Comparison of ENCODE assay signal across 9 mouse cellular contexts in genomic region chr4:100527554-100528001, GRCm38 (mm10). TPM values are rescaled to one million over a fixed set of nuclear protein-coding genes. Genes with fewer than 3 reads are reported as not detected.
DNase-seq lines count a peak whose midpoint lies in the region; ATAC-seq lines count a peak whose summit lies in the region.
"Had no signal": no experiment of that assay in that cellular context is flagged by ENCODE, and none has a peak within 500 bp of the region (broad histone marks: within the 10 kb centered on the region; RNA-seq: fewer than 3 reads in every experiment).

No protein-coding gene starts in this region.

- no peaks in the 10 kb centered on the region for H3K27me3 ChIP-seq in heart, embryonic 12.5 days (replicated peaks)
- no peaks in the 10 kb centered on the region for H3K27me3 ChIP-seq in stomach, embryonic 15.5 days (replicated peaks)

- H3K4me3 ChIP-seq in heart, embryonic 12.5 days, result peak overlapping the region; percentile 34
- H3K4me3 ChIP-seq in stomach, embryonic 15.5 days (replicated peaks), result peak overlapping the region; percentile 34
- H3K4me3 ChIP-seq: erythroblast, embryonic 14.5 days had no signal

- ATAC-seq in frontal cortex, adult (ENCODE audit: low TSS enrichment), result 0 out of 2 replicates have a peak, but pooled peaks have one; percentile 41
- ATAC-seq in heart, embryonic 12.5 days (ENCODE audit: insufficient number of reproducible peaks, low FRiP score), result peak; percentile 78; the same call in 1 of the 2 replicates
- ATAC-seq in stomach, embryonic 15.5 days (ENCODE audit: insufficient read depth, low FRiP score, low read depth), result peak; percentile 72; the same call in 1 of the 2 replicates

- H3K9me3 ChIP-seq in heart, embryonic 12.5 days (replicated peaks), result no peaks in the 10 kb centered on the region
- H3K9me3 ChIP-seq in stomach, embryonic 15.5 days, result no peaks in the 10 kb centered on the region

- peak overlapping the region; percentile 72 for H3K27ac ChIP-seq in heart, embryonic 12.5 days (ENCODE audit: poor library complexity, severe bottlenecking)
- H3K27ac ChIP-seq in stomach, embryonic 15.5 days, result no peak overlapping the region

- no peak overlapping the region for H3K9ac ChIP-seq in heart, embryonic 12.5 days
- no peak overlapping the region for H3K9ac ChIP-seq in stomach, embryonic 15.5 days

- H3K4me2 ChIP-seq in heart, embryonic 12.5 days, result peak overlapping the region; percentile 66
- H3K4me2 ChIP-seq in stomach, embryonic 15.5 days, result peak overlapping the region; percentile 64

- WGBS in heart, embryonic 12.5 days, result 5% methylated on average over 15 of the region's 15 CpGs
- 10% methylated on average over 15 of the region's 15 CpGs for WGBS in stomach, embryonic 15.5 days

- no peaks in the 10 kb centered on the region for H3K36me3 ChIP-seq in heart, embryonic 12.5 days
- H3K36me3 ChIP-seq in stomach, embryonic 15.5 days, result no peaks in the 10 kb centered on the region

- peaks cover 35% of the 10 kb centered on the region for H3K4me1 ChIP-seq in heart, embryonic 12.5 days (replicated peaks)
- H3K4me1 ChIP-seq in stomach, embryonic 15.5 days, result peaks cover 9% of the 10 kb centered on the region

- DNase-seq in frontal cortex, postnatal 14 days (ENCODE audit: low spot score in 2 of 2), result no peak
- DNase-seq in NIH3T3 (ENCODE audit: low read depth), result peak; percentile 44
- DNase-seq in liver, result peak; percentile 28
- DNase-seq in left cerebral cortex, adult 18-20 months (ENCODE audit: low spot score in 2 of 2), result no peak
- no peak for DNase-seq in adrenal gland, postnatal 25 days

RNA-seq across cellular contexts. Expression of gene Ube2u, which starts 48.9 kb away (rescaled TPM):
- 0.10 and 0.21 TPM in 2 replicates for polyA plus RNA-seq in heart, embryonic 12.5 days (2016; fragmentation: Nextera tagmentation; extraction: Ambion mirVana)
- polyA plus RNA-seq in stomach, embryonic 15.5 days (2015; fragmentation: Nextera tagmentation; extraction: Ambion mirVana), result 0.17 and 0.24 TPM in 2 replicates
- total RNA-seq in left cerebral cortex, adult 18-20 months (2021), result not detected
- not detected in 2 replicates for total RNA-seq in adrenal gland, postnatal 25 days (2021)
- polyA plus RNA-seq: erythroblast, embryonic 14.5 days had no signal

Comparison
In these comparisons a context has a peak if more than half of its experiments do, and no peak if none do; other contexts are left out.
1. DNase-seq: peak in NIH3T3 (single experiment) and liver (single experiment); none in frontal cortex, postnatal 14 days (0 of 2), left cerebral cortex, adult 18-20 months (0 of 2) and adrenal gland, postnatal 25 days (single experiment).
2. Peak in every context shown above with its lines, with median percentiles within 50 percentile points of each other: ATAC-seq.